Mouse (Mus musculus): ENCODE data around the gene Mxi1. TPM values are rescaled to one million over a fixed set of nuclear protein-coding genes. Genes with fewer than 3 reads are reported as not detected.

Gene Mxi1
- total and polyA plus RNA-seq, 3 experiments = 29.0 to 60.9 TPM; not detected in 1

DNA sequence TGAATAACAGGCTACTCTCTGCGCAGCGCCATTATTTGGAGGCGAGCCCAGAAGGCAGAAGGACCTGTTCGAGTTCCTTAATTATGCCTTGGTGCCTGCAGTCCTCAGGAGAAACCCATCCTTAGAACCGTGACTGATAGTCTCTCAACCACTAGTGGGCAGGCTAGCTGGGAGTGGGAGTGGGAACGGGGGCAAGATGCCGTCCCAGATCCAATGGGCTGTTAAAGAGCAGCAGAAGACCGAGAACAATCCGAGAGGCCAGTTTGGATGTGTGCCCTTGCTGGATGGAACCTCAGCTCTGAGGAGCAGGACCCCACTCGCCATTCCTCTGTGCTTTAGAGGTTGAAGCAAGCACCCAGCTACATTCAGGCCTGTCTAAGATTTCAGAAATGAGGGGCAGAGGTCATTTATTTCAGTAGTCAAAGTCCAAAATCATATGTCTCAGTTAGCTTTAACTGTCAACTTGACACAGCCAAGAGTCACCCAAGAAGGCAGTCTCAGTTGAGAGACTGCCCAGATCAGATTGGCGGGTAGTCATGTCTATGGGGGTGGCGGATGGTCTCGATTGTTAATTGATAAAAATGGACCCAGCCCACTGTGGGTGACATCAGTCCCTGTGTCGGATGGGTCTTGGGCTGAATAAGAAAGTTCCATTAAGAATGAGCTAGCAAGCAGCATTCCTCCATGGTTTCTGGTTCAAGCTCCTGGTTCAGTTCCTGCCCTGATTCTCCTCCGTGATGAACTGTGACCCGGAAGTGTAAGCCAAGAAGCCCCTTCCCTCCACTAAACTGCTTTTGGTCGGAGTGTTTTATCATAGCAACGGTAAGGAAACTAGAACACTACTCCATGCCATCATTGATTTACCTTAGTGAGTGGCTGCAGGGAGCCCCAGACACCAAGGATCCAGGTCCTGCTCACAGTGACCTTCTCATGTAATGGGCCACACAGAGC, 112.3 kb downstream of the Mxi1 start:
- peaks cover 0 to 2% of the 10 kb centered on the region in 2 experiments; a peak in 2 of 4 replicates for H3K36me3 ChIP-seq (ENCODE audit: control insufficient read depth in 1 of 2, insufficient read depth in 2 of 2, low read length in 2 of 2)
- peaks cover 3 to 21% of the 10 kb centered on the region in 2 experiments for H3K4me1 ChIP-seq (ENCODE audit: control insufficient read depth in 1 of 2, insufficient read depth in 2 of 2, low read length in 2 of 2)
- H3K9me3 ChIP-seq (replicated peaks; ENCODE audit: insufficient read depth, low read length) = no peaks in the 10 kb centered on the region
- no peaks in the 10 kb centered on the region for H3K79me2 ChIP-seq (ENCODE audit: control insufficient read depth, insufficient read depth, low read length, poor library complexity)
- TF ChIP-seq POLR2A (IDR thresholded peaks at IDR 0.05; ENCODE audit: control insufficient read depth in 1 of 2, insufficient read depth in 1 of 2, low read depth in 1 of 2, low read length in 2 of 2, poor library complexity in 1 of 2) (0 out of 4 replicates have a peak, but pooled peaks of 1 of the 2 experiments have one; percentile 13), TAL1 (IDR thresholded peaks at IDR 0.05; ENCODE audit: low read length) (no peak), ZMIZ1 (IDR thresholded peaks at IDR 0.05; ENCODE audit: low read depth, low read length) (no peak), CHD2 (IDR thresholded peaks at IDR 0.05; ENCODE audit: low read length) (no peak; the same call in 1 of the 2 replicates), CTCF (IDR thresholded peaks at IDR 0.05 in 2 of 3, conservative IDR thresholded peaks at IDR 0.05 in 1 of 3; ENCODE audit: control insufficient read depth in 1 of 3, insufficient read depth in 1 of 3, low read depth in 2 of 3, low read length in 3 of 3, poor library complexity in 1 of 3, severe bottlenecking in 1 of 3) (peak; percentile 42 to 56 (median 47); a peak in 5 of 6 replicates), RCOR1 (IDR thresholded peaks at IDR 0.05; ENCODE audit: low read depth, low read length) (no peak), USF2 (IDR thresholded peaks at IDR 0.05; ENCODE audit: borderline replicate concordance in 1 of 2, insufficient read depth in 1 of 2, low read depth in 1 of 2, low read length in 2 of 2) (no peak), MYB (IDR thresholded peaks at IDR 0.05; ENCODE audit: low read depth, low read length) (0 out of 2 replicates have a peak, but pooled peaks have one; percentile 7), ZNF384 (IDR thresholded peaks at IDR 0.05; ENCODE audit: low read depth, low read length) (no peak), ELF1 (IDR thresholded peaks at IDR 0.05; ENCODE audit: low read depth, low read length) (peak; percentile 39; the same call in 1 of the 2 replicates), E2F4 (IDR thresholded peaks at IDR 0.05; ENCODE audit: borderline replicate concordance, low read depth, low read length) (peak; percentile 67; the same call in 1 of the 2 replicates), RAD21 (IDR thresholded peaks at IDR 0.05; ENCODE audit: low read depth, low read length) (no peak; the same call in none of the 2 replicates), TBP (IDR thresholded peaks at IDR 0.05; ENCODE audit: low read depth, low read length) (peak; percentile 21; the same call in 1 of the 2 replicates), JUND (IDR thresholded peaks at IDR 0.05; ENCODE audit: low read depth, low read length) (no peak), CHD1 (IDR thresholded peaks at IDR 0.05; ENCODE audit: low read depth, low read length) (no peak; the same call in 1 of the 2 replicates), HCFC1 (IDR thresholded peaks at IDR 0.05; ENCODE audit: low read depth, low read length) (peak; percentile 65), MAX (IDR thresholded peaks at IDR 0.05; ENCODE audit: low read length) (peak; percentile 46; the same call in 1 of the 2 replicates), KAT2A (conservative IDR thresholded peaks at IDR 0.05; ENCODE audit: low read depth, low read length) (no peak), NELFE (IDR thresholded peaks at IDR 0.05; ENCODE audit: low read depth, low read length) (peak; percentile 32), MAZ (IDR thresholded peaks at IDR 0.05; ENCODE audit: low read depth, low read length) (0 out of 2 replicates have a peak, but pooled peaks have one; percentile 50), SIN3A (IDR thresholded peaks at IDR 0.05; ENCODE audit: low read length) (peak; percentile 46; the same call in 1 of the 2 replicates), ETS1 (IDR thresholded peaks at IDR 0.05; ENCODE audit: low read depth, low read length) (0 out of 2 replicates have a peak, but pooled peaks have one; percentile 14), UBTF (IDR thresholded peaks at IDR 0.05; ENCODE audit: borderline replicate concordance, insufficient read depth, low read depth, low read length) (no peak), GATA1 (IDR thresholded peaks at IDR 0.05; ENCODE audit: low read depth, low read length) (0 out of 2 replicates have a peak, but pooled peaks have one; percentile 19), USF1 (IDR thresholded peaks at IDR 0.05; ENCODE audit: low read depth, low read length) (no peak), BHLHE40 (IDR thresholded peaks at IDR 0.05; ENCODE audit: borderline replicate concordance, low read depth, low read length) (no peak), ZC3H11A (IDR thresholded peaks at IDR 0.05; ENCODE audit: low read depth, low read length) (no peak), MYC (IDR thresholded peaks at IDR 0.05; ENCODE audit: low read depth, low read length) (no peak), SMC3 (IDR thresholded peaks at IDR 0.05; ENCODE audit: low read depth, low read length) (peak; percentile 46), POLR2AphosphoS2 (IDR thresholded peaks at IDR 0.05; ENCODE audit: low read length) (no peak), GABPA (IDR thresholded peaks at IDR 0.05; ENCODE audit: low read depth, low read length) (no peak), MXI1 (IDR thresholded peaks at IDR 0.05; ENCODE audit: low read depth, low read length) (peak; percentile 55; the same call in 1 of the 2 replicates)
- H3K4me3 ChIP-seq (ENCODE audit: control insufficient read depth in 1 of 2, insufficient read depth in 1 of 2, low read depth in 2 of 2, low read length in 2 of 2) = peak overlapping the region; percentile 55 to 59
- H3K27ac ChIP-seq (ENCODE audit: control insufficient read depth, low read depth, low read length) = peak overlapping the region; percentile 30
- H3K9ac ChIP-seq (ENCODE audit: control insufficient read depth, low read depth, low read length, poor library complexity, severe bottlenecking) = peak overlapping the region; percentile 55
- no peaks in the 10 kb centered on the region for H3K27me3 ChIP-seq (ENCODE audit: control insufficient read depth in 1 of 2, insufficient read depth in 2 of 2, low read length in 2 of 2)
- peak; percentile 85 for DNase-seq (ENCODE audit: low read depth, low spot score)
